Mouse (Mus musculus): Measurements from ENCODE around the gene Lekr1.

Gene Lekr1

GRCm38 (mm10) chr3:65665977-65666766 lies at the start of gene Lekr1:
Lekr1 (plus strand) TSS chr3:65666228.
- DNase-seq (ENCODE audit: low read depth, low spot score), result peak; percentile 89

- no peak for DNase-seq (ENCODE audit: low read depth, low spot score)
Measured at GRCm38 (mm10) chr3:65617507-65617906, 48.5 kb upstream of the Lekr1 start.

- no peak for DNase-seq (ENCODE audit: low read depth, low spot score)
Measured at GRCm38 (mm10) chr3:65619340-65619739, 46.7 kb upstream of the Lekr1 start.

- DNase-seq (ENCODE audit: low read depth, low spot score), result no peak
Measured at GRCm38 (mm10) chr3:65623057-65623456, 43.0 kb upstream of the Lekr1 start.

- no peak for DNase-seq (ENCODE audit: low read depth, low spot score)
Measured at GRCm38 (mm10) chr3:65625496-65626289, 40.3 kb upstream of the Lekr1 start.

- DNase-seq (ENCODE audit: low read depth, low spot score), result no peak
Measured at GRCm38 (mm10) chr3:65626290-65626914, 39.6 kb upstream of the Lekr1 start.

- DNase-seq (ENCODE audit: low read depth, low spot score), result no peak
Measured at GRCm38 (mm10) chr3:65627021-65627706, 38.9 kb upstream of the Lekr1 start.

GRCm38 (mm10) chr3:65627707-65628028 lies 38.4 kb upstream of the Lekr1 start:
- no peak for DNase-seq (ENCODE audit: low read depth, low spot score)

- no peak for DNase-seq (ENCODE audit: low read depth, low spot score)
Measured at GRCm38 (mm10) chr3:65629565-65630112, 36.4 kb upstream of the Lekr1 start.

- DNase-seq (ENCODE audit: low read depth, low spot score), result no peak
Measured at GRCm38 (mm10) chr3:65633604-65634003, 32.4 kb upstream of the Lekr1 start.

- no peak for DNase-seq (ENCODE audit: low read depth, low spot score)
Measured at GRCm38 (mm10) chr3:65635983-65636382, 30.0 kb upstream of the Lekr1 start.

GRCm38 (mm10) chr3:65637313-65637712 lies 28.7 kb upstream of the Lekr1 start:
- no peak for DNase-seq (ENCODE audit: low read depth, low spot score)

GRCm38 (mm10) chr3:65638896-65639295 lies 27.1 kb upstream of the Lekr1 start:
- DNase-seq (ENCODE audit: low read depth, low spot score), result no peak

- DNase-seq (ENCODE audit: low read depth, low spot score), result no peak
Measured at GRCm38 (mm10) chr3:65639454-65640014, 26.5 kb upstream of the Lekr1 start.

GRCm38 (mm10) chr3:65642959-65643358 lies 23.1 kb upstream of the Lekr1 start:
- DNase-seq (ENCODE audit: low read depth, low spot score), result no peak

- no peak for DNase-seq (ENCODE audit: low read depth, low spot score)
Measured at GRCm38 (mm10) chr3:65643654-65644053, 22.4 kb upstream of the Lekr1 start.

- DNase-seq (ENCODE audit: low read depth, low spot score), result no peak
Measured at GRCm38 (mm10) chr3:65647592-65647991, 18.4 kb upstream of the Lekr1 start.

GRCm38 (mm10) chr3:65648913-65649312 lies 17.1 kb upstream of the Lekr1 start:
- DNase-seq (ENCODE audit: low read depth, low spot score), result no peak

GRCm38 (mm10) chr3:65650156-65650815 lies 15.7 kb upstream of the Lekr1 start:
- DNase-seq (ENCODE audit: low read depth, low spot score), result no peak

GRCm38 (mm10) chr3:65654541-65655206 lies 11.4 kb upstream of the Lekr1 start:
- DNase-seq (ENCODE audit: low read depth, low spot score), result peak; percentile 65

All from forelimb bud, embryonic 11.5 days (tissue).